Mouse (Mus musculus) ES-Bruce4 (cell line): ENCODE measurements around the gene Retsat. TPM values are rescaled to one million over a fixed set of nuclear protein-coding genes. Genes with fewer than 3 reads are reported as not detected.

Experiments
- H3K27ac ChIP-seq: 2 replicates; pipeline ENCODE4 v1.5.1; 2012; ENCODE audit warnings: low read length, inconsistent platforms; ENCODE audit not compliant: insufficient read depth
- H3K27me3 ChIP-seq: 2 replicates; pipeline ENCODE4 v1.6.1; 2012; ENCODE audit warnings: mild to moderate bottlenecking, low read length, inconsistent platforms; ENCODE audit not compliant: control insufficient read depth, poor library complexity, insufficient read depth, severe bottlenecking
- H3K36me3 ChIP-seq: 2 replicates; pipeline ENCODE4 v1.6.1; 2012; ENCODE audit warnings: inconsistent platforms, mild to moderate bottlenecking, low read length, moderate library complexity; ENCODE audit not compliant: control insufficient read depth, poor library complexity, insufficient read depth, severe bottlenecking
- H3K4me1 ChIP-seq: one replicate; pipeline ENCODE4 v1.8.1; 2011; ENCODE audit warnings: low read length; ENCODE audit not compliant: control insufficient read depth, insufficient read depth
- H3K4me3 ChIP-seq: 2 replicates; pipeline ENCODE4 v1.5.1; 2011; ENCODE audit warnings: low read depth, mild to moderate bottlenecking, low read length
- H3K9ac ChIP-seq: 2 replicates; pipeline ENCODE4 v1.6.1; 2012; ENCODE audit warnings: low read depth, mild to moderate bottlenecking, inconsistent platforms; ENCODE audit not compliant: poor library complexity, severe bottlenecking
- H3K9me3 ChIP-seq: replicated peaks from 2 replicates; pipeline ENCODE4 v1.6.1; 2012; ENCODE audit warnings: mild to moderate bottlenecking, low read length, inconsistent platforms; ENCODE audit not compliant: control insufficient read depth, poor library complexity, insufficient read depth, severe bottlenecking
- CTCF ChIP-seq: IDR thresholded peaks from one replicate; pipeline ENCODE4 v1.8.1; 2011; ENCODE audit warnings: low read depth, low read length
- EP300 ChIP-seq: IDR thresholded peaks from 2 replicates; pipeline ENCODE4 v1.6.1; 2011; ENCODE audit warnings: low read depth, low read length; ENCODE audit not compliant: insufficient read depth
- POLR2A ChIP-seq: IDR thresholded peaks from one replicate; pipeline ENCODE4 v1.8.1; 2011; ENCODE audit warnings: low read length; ENCODE audit not compliant: insufficient read depth
- polyA plus RNA-seq: library from polyadenylated mRNA; stranded (reverse); fragments of >200 nt; gene quantifications from 2 replicates; pipeline ENCODE4 v1.2.4, GENCODE M21; 2011; ENCODE audit warnings: low read depth; ENCODE audit not compliant: missing spikeins, insufficient read depth, insufficient read length

The Retsat gene
- polyA plus RNA-seq = 5.2 and 7.8 TPM in 2 replicates

DNA sequence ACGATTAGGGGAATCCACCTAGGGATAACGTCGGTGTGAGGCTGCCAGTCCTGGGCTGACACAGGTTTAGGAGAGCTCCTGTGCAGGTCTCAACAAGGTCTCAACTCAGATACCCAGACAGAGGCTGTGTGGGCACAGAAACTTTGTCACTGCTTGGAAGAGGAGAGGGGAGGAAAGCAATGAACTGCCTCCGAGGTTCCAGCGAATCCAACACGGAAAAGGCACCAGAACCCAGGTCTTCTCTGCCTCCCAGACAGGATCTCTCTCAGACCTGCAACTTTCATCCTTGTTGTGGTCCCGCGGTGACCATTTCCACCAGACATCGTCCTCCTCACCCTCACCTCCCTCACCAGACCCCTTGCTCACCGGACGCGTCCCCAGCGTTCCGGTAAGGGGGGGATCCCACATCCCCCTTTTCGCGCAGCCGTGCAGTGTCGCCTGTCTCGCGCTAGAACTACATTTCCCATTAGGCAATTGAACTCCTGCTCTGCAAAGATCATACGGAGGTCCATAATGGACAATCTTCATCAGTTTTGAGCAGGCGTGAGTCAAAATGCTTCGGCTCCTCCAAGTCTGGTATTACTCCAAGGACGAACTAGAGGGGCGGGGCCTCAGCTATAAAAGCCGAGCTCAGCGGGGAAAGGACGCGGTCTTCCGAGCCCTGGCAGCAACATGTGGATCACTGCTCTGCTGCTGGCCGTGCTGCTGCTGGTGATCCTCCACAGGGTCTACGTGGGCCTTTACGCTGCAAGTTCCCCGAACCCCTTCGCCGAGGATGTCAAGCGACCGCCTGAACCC, at the start of gene Retsat, which contains the start of gene Elmod3:
Gene Retsat, plus strand, starts transcription at position 520 of the 798 bp plus-strand sequence.
Gene Elmod3, minus strand, starts transcription at position 458 of the 798 bp plus-strand sequence.
- Histone ChIP-seq H3K36me3 (no peaks in the 10 kb centered on the region), H3K9me3 (no peaks in the 10 kb centered on the region), H3K27me3 (no peaks in the 10 kb centered on the region), H3K4me1 (no peaks in the 10 kb centered on the region), H3K4me3 (peak within 1 kb of the TSS; percentile 85), H3K9ac (peak within 1 kb of the TSS; percentile 71), H3K27ac (peak within 1 kb of the TSS; percentile 47; the same call in 1 of the 2 replicates)
- TF ChIP-seq CTCF (no peak), POLR2A (peak; percentile 61)

- Histone ChIP-seq H3K27ac (peak overlapping the region; percentile 71), H3K4me1 (peaks cover 4% of the 10 kb centered on the region), H3K4me3 (peak overlapping the region; percentile 16), H3K36me3 (no peaks in the 10 kb centered on the region), H3K9me3 (no peaks in the 10 kb centered on the region), H3K9ac (peak overlapping the region; percentile 28), H3K27me3 (no peaks in the 10 kb centered on the region)
- TF ChIP-seq EP300 (no peak), POLR2A (no peak), CTCF (no peak)
Measured at GRCm38 (mm10) chr6:72549041-72549580, 49.2 kb upstream of the Retsat start.

DNA sequence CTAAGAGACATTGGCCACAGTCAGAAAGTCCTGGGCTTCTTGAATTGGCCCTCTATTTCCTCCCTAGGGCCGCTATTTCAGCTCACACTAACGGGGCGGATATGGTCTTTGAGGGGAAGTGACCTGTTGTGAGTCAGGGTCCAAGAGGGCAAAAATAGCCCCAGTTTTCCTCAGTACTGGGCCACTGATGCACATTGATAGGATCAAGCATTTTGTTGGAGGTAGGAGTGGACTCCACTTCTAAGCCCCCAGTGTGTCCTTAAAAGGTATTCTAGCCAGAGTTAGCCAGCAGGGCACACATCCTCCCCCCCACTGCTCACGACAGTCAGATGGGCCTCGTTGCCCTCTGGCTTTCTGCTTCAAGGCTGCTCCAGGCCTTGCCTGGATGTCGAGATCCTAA, 48.2 kb upstream of the Retsat start:
- Histone ChIP-seq H3K27me3 (no peaks in the 10 kb centered on the region), H3K4me3 (no peak overlapping the region), H3K36me3 (no peaks in the 10 kb centered on the region), H3K9me3 (no peaks in the 10 kb centered on the region), H3K27ac (no peak overlapping the region), H3K4me1 (peaks cover 4% of the 10 kb centered on the region), H3K9ac (no peak overlapping the region)
- TF ChIP-seq EP300 (no peak), POLR2A (no peak), CTCF (no peak)

GRCm38 (mm10) chr6:72550503-72551100, 47.7 kb upstream of the Retsat start:
- Histone ChIP-seq H3K4me1 (peaks cover 4% of the 10 kb centered on the region), H3K9ac (no peak overlapping the region), H3K9me3 (no peaks in the 10 kb centered on the region), H3K4me3 (no peak overlapping the region), H3K27ac (no peak overlapping the region), H3K27me3 (no peaks in the 10 kb centered on the region), H3K36me3 (no peaks in the 10 kb centered on the region)
- TF ChIP-seq POLR2A (no peak), EP300 (no peak), CTCF (no peak)

DNA sequence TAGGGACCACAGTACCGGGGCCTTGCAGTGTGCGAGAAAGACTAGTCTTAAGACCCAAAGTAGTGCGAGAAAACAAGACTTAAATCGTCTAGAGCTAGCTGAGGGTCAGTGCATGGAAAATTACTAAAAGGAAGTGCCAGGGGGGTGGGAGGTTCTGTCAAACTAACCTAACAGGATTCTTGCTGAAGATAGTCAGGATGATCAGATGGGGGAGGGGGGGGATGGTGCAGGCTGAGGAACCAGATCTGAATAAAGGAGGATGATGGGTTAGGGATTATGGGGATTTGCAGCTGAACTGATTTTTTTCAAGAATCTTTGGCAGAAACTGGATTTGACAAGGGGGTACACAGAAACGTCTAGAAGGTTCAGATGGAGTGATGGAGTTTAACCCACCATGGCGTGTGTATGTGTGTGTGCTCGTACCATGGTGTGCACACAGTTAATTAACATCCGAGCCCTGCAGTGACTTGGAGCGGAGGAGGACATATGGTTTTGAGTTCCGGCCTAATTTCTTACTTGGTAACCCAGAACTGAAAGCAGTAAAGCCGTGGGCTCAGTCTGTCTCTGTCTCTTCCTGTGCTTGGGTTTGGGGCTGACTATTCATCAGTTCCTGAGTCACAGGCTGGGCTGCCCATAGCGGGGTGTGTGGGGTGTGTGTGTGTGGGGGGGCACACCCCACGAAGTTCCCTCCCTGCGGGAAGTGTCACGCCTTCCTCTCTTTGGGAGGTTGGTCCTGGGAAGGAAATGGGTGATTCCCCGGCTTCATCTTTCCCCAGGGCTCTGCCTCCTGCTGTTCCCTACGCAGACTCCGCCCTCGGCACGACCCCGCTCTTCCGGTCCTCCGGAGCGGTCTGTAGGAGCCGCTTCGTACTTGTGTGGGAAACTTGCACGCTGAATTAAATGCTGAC, 45.9 kb upstream of the Retsat start:
- Histone ChIP-seq H3K36me3 (no peaks in the 10 kb centered on the region), H3K4me3 (peak overlapping the region; percentile 59), H3K9ac (peak overlapping the region; percentile 52; the same call in 1 of the 2 replicates), H3K27me3 (no peaks in the 10 kb centered on the region), H3K4me1 (peaks cover 4% of the 10 kb centered on the region), H3K27ac (peak overlapping the region; percentile 64), H3K9me3 (no peaks in the 10 kb centered on the region)
- TF ChIP-seq EP300 (peak; percentile 82), POLR2A (no peak)
